Mouse (Mus musculus) ES-CJ7 (cell line): Measurements from ENCODE around the gene Pik3cd.

ENCODE experiments used
- DNase-seq: peaks from one replicate; pipeline ENCODE4 v3.0.0; 2011; ENCODE audit warnings: low read depth, low spot score

Pik3cd gene

DNA sequence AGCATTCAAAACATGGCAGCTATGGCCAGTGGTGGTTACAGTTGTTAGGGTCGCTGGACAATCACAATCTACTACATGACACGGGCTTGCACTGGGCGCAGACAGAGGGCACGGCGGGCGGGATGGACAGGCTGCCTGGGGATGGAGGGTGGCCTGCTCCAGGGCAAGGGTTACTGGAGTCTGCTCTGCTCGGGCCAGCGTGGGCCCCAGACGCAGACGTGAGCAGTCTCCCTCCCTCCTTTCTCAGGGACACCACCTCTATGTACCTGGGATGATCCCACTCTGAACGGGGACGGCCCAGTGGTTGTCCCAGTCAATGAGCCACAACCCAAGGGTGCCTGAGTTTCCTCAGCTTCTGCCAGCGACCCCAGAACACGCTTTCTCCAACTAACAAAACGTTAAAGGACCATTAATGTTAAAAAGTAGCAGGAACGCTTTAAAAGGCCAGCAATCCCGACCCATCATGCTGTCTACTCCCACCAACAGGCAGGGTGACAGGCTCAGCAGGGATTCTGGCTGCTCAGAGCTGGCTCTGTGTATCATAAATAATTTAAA, 22.6 kb upstream of the Pik3cd start:
- DNase-seq, result no peak

DNA sequence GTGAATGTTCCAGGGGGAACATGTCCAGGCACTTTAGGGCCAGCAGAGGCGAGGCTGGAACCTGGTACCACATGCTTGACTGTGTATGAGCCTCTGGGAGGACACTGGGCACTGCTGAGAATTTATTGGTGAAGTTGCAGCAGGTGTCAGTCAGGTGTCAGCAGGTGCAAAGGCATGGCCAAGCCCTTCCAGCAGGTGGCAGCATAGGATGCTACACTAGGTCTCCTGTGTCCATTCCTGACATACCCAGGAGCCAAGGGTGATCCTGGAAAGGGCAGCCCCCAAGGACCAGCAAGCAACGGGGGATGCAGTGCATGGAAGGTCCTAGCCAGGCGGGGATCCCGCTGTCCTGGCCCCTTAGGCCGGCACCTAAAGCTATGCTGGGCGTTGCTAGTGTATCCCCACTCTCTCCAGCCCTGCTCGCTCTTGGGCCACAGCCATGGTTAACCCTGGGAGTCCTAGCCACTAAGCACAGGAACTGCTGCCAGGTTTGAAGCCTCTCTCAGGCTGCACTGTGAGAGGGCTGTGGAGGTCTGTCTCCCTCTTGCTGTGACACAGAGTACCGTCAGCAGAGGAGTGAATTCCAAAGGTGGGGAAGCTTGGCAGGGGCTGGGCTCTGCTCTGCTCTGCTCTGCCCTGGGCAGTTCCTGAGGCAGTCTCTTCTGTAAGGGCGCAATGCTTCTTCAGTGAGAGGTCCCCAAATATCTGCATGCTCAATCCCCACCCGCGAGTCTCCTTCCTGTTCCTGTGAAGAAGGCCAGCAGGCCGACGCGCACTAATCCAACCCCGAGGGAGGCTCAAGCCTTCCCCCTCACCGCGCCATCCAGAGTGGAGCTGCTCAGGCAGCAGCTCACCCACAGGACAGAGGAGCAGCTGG, 21.7 kb upstream of the Pik3cd start:
- DNase-seq, result peak; percentile 78

GRCm38 (mm10) chr4:149723021-149723390, 20.6 kb upstream of the Pik3cd start:
- DNase-seq, result no peak

GRCm38 (mm10) chr4:149722104-149723020, 20.0 kb upstream of the Pik3cd start:
- DNase-seq, result no peak

DNA sequence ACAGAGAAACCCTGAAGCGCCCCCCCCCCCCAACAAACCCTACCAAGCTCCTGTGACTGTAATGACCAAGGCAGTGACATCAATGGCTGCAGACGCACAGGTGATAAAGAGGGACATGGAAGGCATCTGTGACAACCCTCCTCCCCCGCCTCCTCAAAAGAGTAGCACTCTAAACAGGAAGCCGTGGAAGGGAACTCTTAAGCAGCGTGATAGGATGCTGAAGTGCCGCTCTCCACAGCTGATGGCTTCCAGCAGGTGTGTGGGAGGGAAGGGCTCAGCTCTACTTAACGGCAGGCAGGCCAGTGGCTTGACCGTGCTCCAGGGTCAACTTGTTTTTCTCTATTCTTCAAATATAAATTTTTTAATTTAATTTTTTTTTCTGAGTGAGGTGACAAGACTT, 18.8 kb upstream of the Pik3cd start:
- no peak for DNase-seq

- DNase-seq, result peak; percentile 84
Measured at GRCm38 (mm10) chr4:149719686-149720085, 17.3 kb upstream of the Pik3cd start.

DNA sequence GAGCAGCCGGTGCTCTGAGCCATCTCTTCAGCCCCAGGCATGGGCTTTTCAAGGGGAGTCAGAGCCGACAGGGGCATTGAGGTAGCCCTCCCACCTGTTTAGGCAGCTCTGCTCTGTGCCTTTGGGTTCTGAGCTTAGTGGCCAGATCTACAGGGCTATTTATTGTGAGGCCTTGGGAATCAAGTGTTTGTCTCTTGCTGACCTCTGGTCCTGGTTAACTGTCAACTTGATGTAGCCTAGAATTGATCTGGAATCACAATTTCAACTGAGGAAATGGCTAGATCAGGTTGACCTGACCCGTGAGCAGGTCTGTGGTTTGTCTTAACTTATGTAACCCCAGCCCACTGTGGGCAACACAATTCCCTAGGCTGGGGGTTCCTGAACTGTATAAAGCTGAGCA, 12.2 kb upstream of the Pik3cd start:
- no peak for DNase-seq

DNA sequence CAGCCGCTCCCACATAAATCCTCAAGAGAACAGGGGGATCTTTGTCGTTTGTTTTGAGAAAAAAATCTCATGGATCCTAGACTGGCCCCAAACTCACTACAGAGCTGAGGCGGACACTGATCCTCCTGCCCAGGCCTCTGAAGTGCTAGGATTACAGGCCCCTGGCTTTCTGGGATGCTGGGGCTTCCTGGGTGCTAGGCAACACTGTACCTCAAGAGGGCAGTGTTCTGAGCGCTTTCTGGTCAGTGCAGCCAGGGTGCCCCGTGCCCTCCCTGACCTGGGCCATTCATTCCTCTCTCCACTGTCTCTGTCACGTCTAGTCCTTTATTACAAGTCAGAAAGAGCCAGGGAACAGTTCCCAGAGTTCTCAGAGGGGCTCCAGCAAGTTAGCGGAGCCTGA, 9.6 kb upstream of the Pik3cd start:
- no peak for DNase-seq

- no peak for DNase-seq
Measured at GRCm38 (mm10) chr4:149711485-149711884, 9.1 kb upstream of the Pik3cd start.

GRCm38 (mm10) chr4:149710510-149710909, 8.1 kb upstream of the Pik3cd start:
- peak; percentile 97 for DNase-seq

DNA sequence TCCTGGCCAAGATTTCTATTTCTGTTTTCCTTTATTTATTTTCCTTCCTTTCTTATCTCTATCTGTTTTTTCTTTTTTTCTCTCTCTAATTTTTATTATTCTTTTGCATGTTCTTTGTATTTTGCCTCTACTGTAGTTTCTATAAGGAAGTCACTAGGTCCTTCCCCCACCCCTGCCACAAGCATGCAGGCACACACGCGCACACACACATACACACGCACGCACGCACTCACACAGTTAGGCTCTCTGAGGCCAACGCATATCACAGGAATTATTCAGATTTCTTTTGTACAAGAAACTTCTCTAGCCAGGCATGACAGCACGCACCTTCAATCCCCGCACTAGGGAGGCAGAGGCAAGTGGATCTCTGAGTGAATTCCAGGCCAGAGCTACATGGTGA, 3.6 kb upstream of the Pik3cd start:
- DNase-seq, result no peak

DNA sequence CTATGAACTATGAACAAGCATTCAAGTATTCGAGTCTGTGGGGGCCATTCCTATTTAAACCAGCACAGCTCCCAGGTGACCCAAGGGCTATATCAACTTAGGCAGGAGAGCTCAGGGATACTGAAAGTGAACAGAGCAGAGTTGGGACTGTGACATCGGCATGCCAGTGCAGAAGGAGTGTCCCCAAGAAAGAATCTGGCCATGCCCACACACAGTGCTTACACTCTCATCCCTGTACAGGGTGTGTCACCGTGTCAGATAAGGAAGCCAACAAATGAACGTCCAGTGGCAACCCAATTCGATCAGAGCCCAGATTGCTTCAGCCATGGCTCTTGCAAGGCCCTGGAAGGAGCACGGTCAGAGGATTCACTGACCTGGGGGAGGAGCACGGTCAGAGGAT, 2.9 kb upstream of the Pik3cd start:
- DNase-seq, result no peak

DNA sequence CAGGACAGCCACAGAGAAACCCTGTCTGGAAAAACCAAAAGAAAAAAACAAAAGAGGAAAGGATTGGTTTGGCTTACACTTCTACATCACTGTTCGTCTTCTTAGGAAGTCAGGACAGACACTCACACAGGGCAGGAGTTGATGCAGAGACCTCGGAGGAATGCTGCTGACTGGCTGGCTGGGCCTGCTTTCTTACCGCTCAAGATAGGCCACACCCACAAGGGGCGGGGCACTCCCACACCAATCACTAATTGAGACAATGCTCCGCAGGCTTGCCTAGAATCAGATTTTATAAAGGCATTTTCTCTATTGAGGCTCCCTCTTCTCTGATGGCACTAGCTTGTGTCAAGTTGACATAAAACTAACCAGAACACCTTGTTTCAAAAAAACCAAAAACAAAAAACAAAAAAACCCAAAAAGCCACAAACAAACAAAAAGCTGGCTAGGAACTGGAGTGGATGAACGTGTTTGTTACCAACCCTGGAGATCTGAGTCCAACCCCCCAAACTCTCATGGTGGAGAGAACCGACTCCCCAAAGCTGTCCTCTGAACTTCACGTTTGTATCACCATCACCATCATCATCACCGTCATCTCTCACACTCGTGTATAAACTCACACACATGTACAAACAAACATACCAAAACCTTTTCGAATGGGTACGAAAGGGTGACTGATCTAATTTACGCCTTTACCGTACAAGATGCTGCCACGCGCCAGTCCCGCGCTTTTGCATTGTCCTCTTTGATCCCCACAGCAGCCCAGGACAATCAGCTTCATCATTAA, 753 bp downstream of the Pik3cd start:
- no peak for DNase-seq

- no peak for DNase-seq
Measured at GRCm38 (mm10) chr4:149699953-149700352, 2.4 kb downstream of the Pik3cd start.

- DNase-seq, result peak; percentile 71
Measured at GRCm38 (mm10) chr4:149698197-149698821, 4.1 kb downstream of the Pik3cd start.

DNA sequence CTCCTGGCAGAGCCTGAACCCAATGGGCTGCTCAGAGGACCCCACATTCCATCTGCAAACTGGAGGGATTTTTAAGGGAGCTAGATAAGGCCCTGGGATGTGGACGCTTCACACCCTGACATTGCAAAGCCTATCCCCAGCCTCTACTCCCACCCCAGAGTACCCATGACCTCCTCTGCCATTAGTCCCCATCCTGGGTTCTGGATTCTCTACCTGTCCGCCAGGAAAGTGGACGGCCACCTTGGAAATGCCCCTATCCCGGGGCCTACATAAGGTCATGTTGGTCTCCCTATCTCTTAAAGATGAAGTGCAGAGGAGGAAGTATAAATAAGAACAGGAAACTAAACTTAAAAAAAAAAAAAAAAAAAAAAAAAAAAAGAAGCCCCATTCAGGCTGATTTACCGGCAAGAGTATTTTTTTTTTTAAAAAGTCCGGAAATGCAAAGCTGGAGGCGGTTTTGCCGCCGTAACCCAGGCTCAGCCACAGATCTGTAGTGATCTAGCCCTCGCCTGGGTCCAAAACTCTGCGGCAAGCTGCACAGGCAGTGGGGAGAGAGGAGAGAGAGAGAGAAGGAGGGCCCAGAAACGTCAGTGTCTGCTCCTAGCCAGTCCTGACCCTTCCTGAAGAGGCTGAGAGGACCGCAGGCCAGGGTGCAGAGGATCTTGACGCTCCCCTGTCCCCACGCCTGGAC, 4.7 kb downstream of the Pik3cd start:
- DNase-seq, result no peak

- no peak for DNase-seq
Measured at GRCm38 (mm10) chr4:149696189-149696971, 6.0 kb downstream of the Pik3cd start.

GRCm38 (mm10) chr4:149691368-149691767, 11.0 kb downstream of the Pik3cd start:
- DNase-seq, result no peak

GRCm38 (mm10) chr4:149690828-149691280, 11.5 kb downstream of the Pik3cd start:
- no peak for DNase-seq
